Mouse (Mus musculus) CD8-positive naive resting alpha-beta T cell, adult 2 months (primary cell): Measurements from ENCODE around the gene Cbx5.
A peak's percentile ranks its signal among the peaks of the same experiment; 100 is the strongest.

Source experiments
- DNase-seq, 2 experiments: peaks; one replicate each; pipeline ENCODE4 v3.0.0; 2022; ENCODE audit warnings: low read depth in 2 of 2, low spot score in 2 of 2

The Cbx5 gene

DNA sequence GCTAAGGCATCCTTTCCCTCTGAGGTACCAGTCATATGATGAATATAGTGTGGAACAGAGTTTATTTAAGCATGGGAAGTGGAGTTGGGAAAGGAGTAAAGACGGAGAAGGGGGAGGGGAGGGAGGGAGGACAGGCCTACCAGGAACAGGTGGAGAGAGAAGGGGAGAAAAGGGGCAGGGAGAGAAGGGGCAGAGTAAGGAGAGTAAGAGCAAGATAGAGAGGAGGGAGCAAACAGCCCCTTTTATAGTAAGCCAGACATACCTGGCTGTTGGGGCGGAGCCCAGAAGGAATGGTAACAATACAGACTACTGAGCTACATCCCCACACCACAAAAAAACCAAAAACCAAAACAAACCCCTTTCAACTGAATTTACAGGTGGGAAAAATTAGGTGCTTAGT lies 23.6 kb downstream of the Cbx5 start:
- DNase-seq: no peak

DNA sequence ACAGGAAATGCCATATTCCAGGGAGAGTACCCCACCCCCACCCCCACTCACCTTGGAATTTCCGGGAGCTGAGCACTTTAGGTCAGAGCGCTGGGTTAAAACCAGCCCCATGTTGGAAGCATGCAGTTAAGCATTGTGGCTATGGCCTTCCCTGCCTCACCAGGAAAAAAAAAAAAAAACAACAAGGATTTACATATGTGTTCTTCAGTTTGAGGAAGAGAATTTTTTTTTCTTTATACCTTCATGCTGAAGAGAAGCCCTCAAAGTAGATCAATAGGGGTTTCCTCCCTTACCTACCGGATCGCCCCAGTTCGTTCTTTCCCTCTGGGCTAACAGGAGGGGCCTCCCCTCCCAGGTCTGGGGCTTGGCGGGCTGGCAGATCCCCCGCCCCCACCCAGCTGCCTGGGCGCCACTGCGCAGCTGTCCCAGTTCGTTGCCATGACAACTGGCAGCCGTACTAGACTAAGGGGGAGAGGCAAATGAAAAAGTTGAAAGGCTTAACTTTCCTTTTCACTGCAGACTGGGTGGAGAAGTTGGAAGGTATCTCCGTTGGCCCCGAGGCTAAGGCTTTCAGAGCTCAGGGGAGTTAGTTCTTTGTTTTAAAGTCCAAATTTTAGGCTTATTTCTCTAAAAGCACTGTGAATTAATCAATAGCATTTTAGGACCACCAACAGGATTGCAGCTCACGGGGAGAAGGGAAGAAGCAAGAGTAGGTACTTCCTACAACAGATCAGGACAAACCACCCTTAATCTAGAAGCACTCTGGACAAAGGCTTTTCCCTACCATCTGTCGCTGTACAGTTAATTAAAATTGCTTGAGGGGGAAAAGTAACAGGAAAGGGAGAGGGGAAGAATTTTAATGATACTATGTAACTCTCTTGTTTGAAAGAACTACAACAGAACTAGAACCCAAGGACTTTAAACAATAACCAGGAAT lies 24.4 kb downstream of the Cbx5 start:
- DNase-seq: peak; percentile 71 to 75

DNA sequence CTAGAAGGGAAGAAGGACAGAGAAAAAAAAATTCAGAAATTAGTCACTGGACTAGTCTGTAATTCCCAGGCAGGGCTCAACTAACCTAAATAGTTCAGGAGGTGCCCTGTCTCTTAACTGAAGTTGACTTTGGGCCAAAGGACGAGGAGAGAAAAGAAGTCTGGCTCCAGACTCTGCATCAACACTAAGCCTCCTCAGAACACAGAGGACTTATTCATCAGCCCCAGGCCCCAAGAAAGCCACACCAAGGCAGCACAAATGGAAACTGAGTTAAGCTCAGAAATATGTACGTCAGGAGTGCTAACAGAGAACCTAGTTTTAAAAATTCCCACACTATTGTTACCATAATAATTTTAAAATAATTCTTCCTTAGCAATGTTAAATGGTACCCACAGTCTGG lies 25.5 kb downstream of the Cbx5 start:
- DNase-seq: no peak

DNA sequence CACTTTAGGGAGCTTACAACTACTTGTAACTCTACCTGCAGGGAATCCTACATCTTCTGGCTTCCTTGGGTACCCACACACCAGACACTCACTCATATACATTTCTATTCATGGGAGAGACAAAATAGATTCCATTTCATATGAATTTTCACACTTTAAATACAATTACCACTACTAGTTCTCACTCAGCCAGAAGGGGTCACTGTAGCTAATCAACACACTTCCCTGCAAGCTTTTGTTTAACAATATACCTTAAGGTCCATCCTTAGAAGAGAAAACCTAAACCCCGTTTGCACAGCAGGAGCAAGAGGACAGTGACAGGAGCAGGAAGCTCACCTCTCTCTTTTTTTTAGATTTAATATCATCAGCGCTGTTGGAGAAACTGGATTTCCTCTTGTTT lies 34.5 kb downstream of the Cbx5 start:
- DNase-seq: no peak

DNA sequence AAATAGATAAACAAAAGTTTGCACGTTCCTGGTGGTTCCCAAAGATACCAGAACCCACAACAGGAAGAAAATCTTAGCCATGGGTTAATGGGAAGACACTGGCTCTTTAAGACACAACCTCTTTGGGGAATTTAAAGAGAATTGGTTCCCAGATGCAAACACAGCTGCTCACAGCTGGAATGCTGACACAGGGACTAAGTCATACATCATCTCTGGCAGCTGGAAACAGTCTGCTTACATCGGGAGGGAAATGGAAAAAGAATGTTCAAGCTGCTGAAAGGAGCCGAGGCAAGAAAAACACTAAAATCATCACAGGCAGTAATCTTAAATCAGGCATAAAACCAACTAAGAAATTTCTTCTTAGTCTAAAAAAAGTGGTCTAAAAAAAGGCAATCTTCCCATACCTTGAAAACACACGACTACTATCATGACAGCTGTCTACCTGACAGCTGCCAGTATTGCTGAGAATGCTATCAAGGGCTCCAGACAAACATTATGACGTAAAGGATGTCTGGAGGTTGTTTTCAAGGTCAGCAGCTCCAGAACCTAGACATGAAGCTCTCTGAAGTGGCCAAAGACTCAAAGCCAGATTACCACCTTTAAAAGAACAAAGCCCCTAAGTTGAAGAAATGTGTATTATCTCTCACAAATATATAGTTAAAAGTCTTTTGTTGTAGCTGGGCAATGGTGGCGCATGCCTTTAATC lies 37.4 kb downstream of the Cbx5 start:
- no peak for DNase-seq

DNA sequence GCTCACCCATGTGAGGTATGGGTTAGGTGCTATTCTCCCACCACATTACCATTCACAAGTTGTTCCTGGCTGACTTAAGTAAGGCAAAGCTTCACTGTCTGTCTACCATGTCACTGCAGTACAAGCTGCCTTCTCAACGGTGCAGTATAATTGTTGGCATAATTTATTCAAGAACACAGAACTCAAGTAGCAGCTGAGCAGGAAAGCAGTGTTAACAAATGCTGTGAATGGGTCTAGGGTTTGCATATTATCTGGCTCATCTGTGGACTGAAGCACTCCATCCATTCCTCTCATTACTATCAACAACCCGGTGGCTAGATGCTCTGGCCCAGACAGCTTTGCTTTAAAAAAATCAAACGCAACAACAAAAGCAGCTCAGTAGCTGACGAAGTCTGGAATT lies 41.8 kb downstream of the Cbx5 start:
- DNase-seq: no peak

DNA sequence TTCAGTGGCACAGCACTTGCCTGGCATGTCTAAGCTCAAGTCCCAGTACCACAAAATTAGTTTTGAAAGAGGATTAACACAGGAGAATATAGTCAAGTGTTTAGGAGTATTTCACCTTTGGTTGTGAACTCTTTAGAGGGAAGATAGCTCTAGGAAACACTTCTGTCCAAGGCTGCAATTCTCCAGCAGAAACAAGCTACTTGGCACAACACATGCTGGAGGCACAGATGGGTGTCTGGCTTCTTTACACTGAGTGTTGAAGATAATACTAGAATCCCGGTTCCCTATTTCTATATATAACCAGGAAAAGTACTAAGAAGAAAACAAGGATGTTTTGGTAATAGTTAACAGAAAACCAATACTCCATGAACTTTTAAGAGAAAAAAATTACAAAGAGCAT lies 42.8 kb downstream of the Cbx5 start:
- no peak for DNase-seq

DNA sequence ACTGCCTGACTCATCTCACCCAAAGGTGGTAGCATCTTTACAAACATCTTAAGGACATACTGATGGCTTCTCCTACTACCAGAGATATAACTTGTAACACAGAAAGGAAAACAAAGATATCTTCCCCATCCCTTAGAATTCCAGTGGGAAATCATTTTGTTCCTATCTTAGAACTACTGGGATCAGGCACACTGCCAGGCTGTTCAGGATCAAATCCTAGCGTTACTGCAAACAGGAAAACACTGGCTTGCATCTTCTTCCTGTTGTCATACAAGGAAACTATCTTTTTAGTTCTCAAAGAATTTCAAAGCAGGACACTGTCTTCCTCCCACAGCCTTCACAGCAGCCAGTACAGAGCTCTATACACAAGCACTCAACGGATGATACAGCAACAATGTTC lies 46.0 kb downstream of the Cbx5 start:
- no peak for DNase-seq

DNA sequence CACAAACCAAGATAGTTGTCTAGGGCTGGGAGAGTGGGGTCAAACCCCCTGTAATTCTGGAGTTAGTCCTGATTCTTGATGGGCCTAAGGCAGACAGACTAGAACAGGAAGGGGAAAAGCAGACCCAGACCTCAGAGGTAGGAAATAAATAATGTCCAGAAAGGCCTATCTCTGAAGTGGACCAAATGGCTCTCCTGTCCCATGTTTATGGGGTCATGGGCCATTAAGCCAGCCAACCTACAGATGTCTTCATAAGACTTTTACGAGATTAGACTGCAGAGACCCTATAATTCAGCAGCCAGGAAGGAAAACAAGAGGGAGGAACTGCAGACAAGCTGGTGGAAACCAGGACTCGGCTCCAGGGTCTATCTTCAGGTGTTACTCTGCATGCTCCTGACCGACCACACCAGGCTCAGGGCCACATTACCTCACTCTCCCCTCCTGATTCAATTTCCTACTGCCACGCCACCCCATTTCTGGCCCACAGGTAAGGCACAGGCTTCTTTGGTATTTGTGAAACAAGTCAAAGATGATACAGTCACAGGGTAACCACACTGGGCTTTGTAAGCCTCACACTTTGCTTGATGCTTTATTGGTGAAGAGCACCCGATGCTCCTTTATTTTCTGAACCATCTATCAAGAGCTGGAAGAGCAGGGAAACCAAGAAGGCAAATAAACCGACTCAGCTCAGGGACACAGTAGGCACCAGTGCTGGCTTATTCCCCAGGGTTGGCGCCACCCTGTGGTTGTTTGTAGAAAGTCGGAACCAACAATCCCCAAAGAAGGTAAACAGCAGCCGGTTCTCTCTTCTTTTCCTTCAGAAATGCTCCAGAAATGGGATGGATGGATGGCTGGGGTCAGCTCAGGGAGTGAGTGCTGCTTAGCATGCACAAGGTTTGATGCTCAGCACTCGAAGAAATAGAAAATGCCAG lies 48.8 kb downstream of the Cbx5 start:
- DNase-seq: no peak

DNA sequence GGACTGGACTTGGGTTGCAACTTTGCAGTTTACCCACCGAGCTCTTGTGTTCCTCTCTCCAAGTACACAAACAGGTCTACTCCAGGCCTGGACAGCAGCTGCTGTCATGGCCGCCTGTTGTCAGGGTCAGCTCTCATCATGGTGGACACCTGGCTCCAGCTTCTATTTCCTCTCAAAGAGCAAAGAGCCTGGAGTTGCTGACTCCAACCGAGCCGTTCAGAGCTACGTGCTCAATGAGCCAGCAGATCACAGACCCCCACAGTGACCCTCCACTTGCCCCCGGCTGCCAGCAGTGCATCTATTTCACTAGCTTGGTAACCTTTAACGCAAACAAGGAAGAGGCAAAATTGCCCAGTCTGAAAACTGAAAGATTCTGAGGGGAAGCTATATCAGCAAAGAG lies 49.5 kb downstream of the Cbx5 start:
- DNase-seq: no peak

DNA sequence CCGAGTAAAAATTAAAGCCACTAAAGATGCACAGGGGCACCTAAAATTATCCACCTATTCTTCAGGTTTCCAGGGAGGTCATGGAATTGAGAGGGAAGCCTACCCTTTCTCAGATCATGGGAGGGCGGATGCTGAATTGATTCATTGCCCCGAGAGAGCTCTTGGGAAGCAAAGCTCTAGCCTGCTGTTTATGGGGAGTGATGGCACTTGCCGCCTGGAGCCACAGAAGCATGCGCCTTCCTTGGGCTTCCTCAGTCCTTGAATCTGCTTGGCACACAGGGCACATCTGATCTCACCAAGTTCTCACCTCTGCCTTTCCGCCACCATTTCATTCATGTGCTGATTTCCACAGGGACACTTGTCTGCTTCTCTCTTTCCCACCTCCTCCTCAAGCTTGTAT lies 51.8 kb downstream of the Cbx5 start:
- no peak for DNase-seq

DNA sequence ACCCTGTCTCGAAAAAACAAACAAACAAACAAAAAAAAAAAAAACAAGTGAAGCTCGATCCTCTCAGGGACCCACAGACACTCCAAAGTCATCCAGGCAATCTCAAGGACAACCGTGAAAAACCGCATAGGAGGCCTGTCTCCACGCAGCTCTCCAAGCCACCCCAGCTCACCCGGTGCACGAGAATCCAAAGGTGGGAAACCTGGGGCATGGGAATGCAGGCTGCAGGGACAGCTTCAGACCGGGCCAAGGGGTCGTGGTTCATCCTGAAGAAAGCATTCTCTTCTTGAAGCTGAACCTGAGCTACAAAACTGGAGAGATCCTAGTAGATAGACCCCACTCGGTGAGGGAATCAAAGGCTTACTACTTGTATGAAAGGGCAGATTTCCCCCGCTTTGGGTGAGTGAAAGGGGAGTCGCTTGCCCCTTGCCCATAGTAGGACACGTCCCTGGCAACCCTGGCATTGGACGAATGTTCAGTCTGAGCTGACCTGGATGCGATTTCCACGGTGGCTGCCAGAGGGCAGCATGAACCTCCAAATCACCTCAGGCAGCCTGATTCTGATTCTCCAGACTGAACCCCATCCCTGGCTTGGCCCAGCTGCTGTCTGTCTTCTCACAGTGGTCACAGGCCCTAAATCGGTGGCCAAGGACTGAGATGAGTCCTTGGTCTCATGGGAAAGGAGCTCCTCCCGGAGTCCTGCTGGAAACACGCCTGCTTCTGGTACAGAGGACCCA lies 54.0 kb downstream of the Cbx5 start:
- no peak for DNase-seq

DNA sequence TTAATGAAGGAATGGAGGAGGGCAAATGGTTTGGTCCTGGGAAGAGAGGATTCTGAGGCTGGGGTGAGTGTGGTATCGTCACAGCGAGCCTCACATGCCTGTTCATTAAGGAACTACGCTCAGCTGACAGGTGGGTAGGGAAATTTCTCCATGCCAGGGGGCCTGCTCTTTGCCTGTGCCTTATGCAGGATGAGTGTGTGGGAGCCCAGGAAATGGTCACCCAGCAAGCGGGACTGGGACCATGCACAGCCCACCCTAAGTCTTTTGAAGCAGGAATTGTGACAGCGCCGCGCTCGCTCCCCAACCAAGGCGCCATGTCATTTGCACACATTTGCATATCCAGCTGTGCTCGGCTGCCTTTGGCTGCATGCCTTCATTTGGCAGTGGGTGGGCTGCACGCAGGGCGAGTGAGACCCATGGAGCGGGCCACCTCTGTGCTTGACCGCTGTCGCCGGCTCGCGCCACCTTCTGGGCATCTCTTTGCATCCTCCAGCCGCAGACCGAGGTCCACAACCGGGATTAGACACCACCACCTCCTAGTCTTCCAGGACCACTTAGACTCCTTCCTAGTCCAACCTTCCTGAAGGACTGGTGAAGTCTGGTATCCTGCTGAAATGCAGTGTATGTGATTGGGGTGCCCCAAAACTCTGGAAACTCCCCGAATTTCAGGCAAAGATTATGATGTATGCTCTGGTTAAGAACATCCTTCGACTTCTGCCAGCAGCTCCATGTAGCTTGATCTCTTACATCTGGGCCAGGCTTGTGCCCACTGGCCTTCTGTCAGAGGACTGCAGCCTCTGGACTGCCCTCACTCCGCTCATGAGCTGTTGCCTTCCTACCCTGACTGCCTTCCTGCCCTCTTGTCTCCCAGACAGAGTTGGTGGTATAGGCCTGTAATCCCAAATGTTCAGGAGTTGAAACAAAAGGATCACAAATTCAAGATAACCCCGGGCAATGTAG lies 55.7 kb downstream of the Cbx5 start:
- DNase-seq: no peak

DNA sequence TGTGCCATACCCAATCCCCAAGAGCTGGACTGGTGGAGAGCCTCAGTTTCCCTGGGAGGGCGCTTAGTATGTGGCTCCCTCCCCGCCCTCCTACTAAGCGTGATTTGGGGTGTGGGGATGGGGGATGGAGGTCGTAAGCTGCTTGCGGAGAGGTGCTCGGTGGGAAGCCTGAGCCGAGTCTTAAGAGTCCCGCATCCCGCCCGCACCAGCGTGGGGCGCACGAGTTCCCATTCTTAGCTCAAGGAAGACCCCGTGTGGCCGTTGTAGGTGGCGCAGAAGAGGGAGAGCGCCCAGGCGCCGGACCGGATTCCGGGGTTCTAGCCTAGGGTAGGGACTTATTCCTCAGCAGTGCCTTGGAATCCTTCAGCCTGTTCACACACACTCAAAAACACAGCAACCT lies 56.5 kb downstream of the Cbx5 start:
- peak; percentile 39 to 51 for DNase-seq

DNA sequence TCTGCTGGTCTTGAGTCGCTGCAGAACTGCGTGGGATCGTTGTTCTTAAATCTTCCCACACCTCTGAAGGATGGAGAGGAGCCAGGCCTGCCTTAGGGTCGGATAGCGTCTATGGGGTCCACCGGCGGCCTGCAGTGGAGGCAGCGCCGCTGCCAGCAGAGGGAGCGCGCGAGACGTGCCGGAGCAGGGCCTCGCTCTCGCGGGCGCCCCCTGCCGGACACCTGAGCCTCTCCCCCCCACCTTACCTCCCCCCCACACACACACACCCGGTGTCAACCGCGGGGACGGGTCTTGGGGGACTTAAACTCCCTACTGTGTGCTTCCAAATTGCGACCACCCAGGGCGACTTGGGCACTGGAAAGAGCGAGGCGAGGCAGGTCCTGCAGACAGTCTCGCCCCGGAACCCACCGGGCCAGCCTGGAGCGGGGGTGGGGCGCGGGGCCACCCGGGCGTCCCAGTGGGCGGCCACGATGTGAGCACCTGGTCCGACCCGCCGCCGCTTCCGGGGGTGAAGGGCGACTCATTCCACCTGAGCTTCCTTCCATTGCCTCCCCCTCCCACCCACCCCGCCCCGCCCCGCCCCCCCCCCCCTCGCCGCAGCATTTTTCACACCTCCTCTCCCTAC lies 57.3 kb downstream of the Cbx5 start:
- peak; percentile 79 to 80 for DNase-seq

DNA sequence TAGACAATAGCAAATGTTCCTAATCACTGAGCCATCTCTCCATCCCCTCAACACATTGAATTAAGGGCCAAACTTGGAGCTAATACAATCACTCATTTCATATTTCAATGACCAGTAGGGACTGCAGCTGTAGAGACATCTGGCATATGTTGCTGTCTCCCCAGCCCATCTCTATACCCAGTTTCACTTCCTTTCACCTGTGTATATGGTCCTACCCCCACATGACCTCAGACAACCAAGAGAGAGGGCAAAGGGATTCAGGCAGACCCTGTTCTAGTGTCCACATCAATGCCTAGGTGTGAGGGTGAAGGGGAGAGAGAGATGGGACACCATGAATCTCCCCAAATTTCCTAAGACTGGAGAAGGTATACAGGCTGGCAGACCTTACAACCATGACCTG lies 59.2 kb downstream of the Cbx5 start:
- no peak for DNase-seq

DNA sequence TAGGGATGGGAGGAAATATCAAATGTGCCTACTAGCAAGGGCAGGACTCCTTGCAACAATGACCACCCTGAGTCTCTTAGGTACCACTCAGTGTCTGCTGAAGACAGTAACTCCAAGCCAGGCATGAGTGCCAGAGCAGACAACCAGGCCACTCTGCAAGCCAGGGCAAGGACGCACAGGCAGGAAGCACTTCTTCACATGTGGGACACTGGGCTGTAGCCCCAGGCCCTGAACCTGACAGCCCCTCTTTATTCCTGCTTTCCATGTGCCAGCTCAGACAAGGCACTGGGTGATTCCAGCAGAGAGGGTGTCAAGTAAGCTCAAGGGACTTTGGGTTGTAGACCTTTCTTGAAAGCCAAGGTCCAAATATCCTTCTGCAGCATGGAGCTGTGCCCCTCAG lies 60.8 kb downstream of the Cbx5 start:
- no peak for DNase-seq

DNA sequence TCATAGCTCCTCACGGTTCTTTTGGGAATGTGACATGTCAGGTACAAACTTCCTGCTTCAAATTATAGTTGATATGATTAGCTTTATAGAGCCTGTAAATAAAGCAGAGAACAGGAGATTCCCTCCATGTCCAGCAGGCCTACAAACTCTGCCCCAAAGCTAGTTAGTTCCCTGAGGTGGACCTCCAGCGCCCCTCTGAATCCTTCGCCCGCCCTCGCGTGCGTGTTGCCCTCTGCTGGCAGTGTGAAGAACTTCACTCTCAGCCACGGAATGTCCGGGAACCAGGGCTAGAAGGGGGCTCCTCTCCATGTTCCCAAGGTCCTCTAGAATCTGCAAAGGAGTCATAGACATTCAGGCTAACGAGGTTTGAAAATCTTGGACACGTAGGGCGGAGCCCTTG lies 61.5 kb downstream of the Cbx5 start:
- DNase-seq: peak; percentile 57 to 58

DNA sequence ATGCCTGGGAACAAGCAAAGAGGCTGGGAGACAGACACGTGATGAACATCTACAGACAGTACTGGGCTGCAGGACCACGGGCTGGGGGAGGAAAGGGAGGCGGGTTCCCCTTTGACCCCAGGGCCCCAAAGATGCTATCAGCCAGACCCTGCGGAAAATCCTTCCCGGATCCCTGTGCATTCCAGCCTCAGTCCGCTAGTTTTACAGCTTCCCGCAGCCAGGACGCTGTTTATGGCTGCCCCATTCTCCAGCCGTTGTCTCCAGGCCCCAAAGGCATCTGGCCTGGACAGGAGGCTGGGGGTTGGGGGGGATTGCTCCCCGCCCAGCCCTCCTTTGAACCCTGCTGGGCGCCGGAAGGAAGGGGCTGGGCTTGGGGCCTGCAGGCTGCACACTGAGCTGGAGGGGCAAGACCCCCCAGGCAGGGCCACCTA lies 62.0 kb downstream of the Cbx5 start:
- DNase-seq: no peak
